Mouse (Mus musculus) spleen, adult 2 months (tissue): ENCODE data around the gene Tubd1. TPM values are rescaled to one million over a fixed set of nuclear protein-coding genes. Genes with fewer than 3 reads are reported as not detected.

Experiments used
- DNase-seq, 2 experiments: peaks; one replicate each; pipeline versions ENCODE4 v3.0.0 to v3.0.0-alpha.2; 2012 to 2021; ENCODE audit warnings: low spot score in 2 of 2, low read depth in 1 of 2
- H3K27ac ChIP-seq: fragments of 200-500 bp; 2 replicates; pipeline ENCODE4 v1.5.1; 2012; ENCODE audit warnings: low read length, inconsistent platforms; ENCODE audit not compliant: insufficient read depth
- H3K27me3 ChIP-seq: fragments of 200-500 bp; 2 replicates; pipeline ENCODE4 v1.6.1; 2012; ENCODE audit warnings: mild to moderate bottlenecking, moderate library complexity, low read length, inconsistent platforms; ENCODE audit not compliant: control insufficient read depth, insufficient read depth
- H3K36me3 ChIP-seq: fragments of 200-500 bp; 2 replicates; pipeline ENCODE4 v1.6.1; 2012; ENCODE audit warnings: mild to moderate bottlenecking, low read length, inconsistent platforms; ENCODE audit not compliant: control insufficient read depth, insufficient read depth
- H3K4me1 ChIP-seq: fragments of 200-500 bp; 2 replicates; pipeline ENCODE4 v1.6.1; 2011; ENCODE audit warnings: inconsistent platforms; ENCODE audit not compliant: control insufficient read depth, insufficient read depth, insufficient read length
- H3K4me3 ChIP-seq: fragments of 200-500 bp; 2 replicates; pipeline ENCODE4 v1.5.1; 2011; ENCODE audit warnings: mild to moderate bottlenecking, inconsistent platforms; ENCODE audit not compliant: insufficient read depth, insufficient read length; ENCODE audit errors: extremely low read depth
- CTCF ChIP-seq: fragments of 200-500 bp; IDR thresholded peaks from 2 replicates; pipeline ENCODE4 v1.5.1; 2011; ENCODE audit warnings: mild to moderate bottlenecking, inconsistent platforms; ENCODE audit not compliant: insufficient read depth, insufficient read length, insufficient replicate concordance; ENCODE audit errors: extremely low read depth
- POLR2A ChIP-seq: fragments of 200-500 bp; IDR thresholded peaks from 2 replicates; pipeline ENCODE4 v1.6.1; 2011; ENCODE audit warnings: low read depth, low read length, inconsistent platforms
- WGBS: fragments of 180-500 bp; shearing (Covaris S2); methylation state at CpG from one replicate; pipeline ENCODE4 v1.1.7; 2018; 5-methylcytosine and 5-hydroxymethylcytosine counted together
- polyA plus RNA-seq: library from polyadenylated mRNA; depleted of rRNA; stranded (reverse); fragments of >200 nt; gene quantifications from 2 replicates; pipeline ENCODE4 v1.2.3, GENCODE M21; 2012

The Tubd1 gene
- polyA plus RNA-seq, 1 experiment = 2.2 TPM

DNA sequence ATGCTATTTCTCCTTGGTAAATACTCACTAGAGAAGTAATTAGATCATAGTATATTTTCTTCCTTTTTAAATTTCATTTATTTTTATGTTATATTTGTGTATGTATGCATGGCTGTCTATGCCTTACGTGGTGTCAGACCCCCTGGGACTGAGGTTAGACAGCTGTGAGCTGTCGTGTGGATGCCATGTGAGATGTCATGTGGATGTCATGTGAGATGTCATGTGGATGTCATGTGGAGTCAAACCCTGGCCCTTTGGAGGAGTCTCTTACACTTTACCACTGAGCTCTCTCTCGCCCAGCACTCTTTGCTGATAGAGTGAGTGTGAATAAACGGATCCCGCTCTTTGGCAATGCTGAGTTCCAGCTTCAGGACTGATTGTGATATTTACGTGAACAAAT lies 8.7 kb downstream of the Tubd1 start:
- peaks cover 3% of the 10 kb centered on the region; the same call in 1 of the 2 replicates for H3K4me1 ChIP-seq
- H3K27ac ChIP-seq = no peak overlapping the region
- peaks cover 14% of the 10 kb centered on the region for H3K36me3 ChIP-seq
- no peak overlapping the region for H3K4me3 ChIP-seq
- 82% methylated on average over 6 of the region's 6 CpGs for WGBS
- no peak for TF ChIP-seq CTCF
- TF ChIP-seq POLR2A = no peak
- H3K27me3 ChIP-seq = no peaks in the 10 kb centered on the region
- no peak for DNase-seq

- no peak for TF ChIP-seq CTCF
- no peak for TF ChIP-seq POLR2A
- Histone ChIP-seq H3K27ac (no peak overlapping the region), H3K36me3 (peaks cover 16% of the 10 kb centered on the region), H3K4me3 (no peak overlapping the region), H3K4me1 (peaks cover 3% of the 10 kb centered on the region; the same call in 1 of the 2 replicates), H3K27me3 (no peaks in the 10 kb centered on the region)
- 66% methylated on average over 4 of the region's 4 CpGs for WGBS
- DNase-seq = no peak
Observed at GRCm38 (mm10) chr11:86558258-86558657, 13.5 kb downstream of the Tubd1 start.

- no peak for TF ChIP-seq POLR2A
- TF ChIP-seq CTCF = no peak
- Histone ChIP-seq H3K4me1 (no peaks in the 10 kb centered on the region), H3K4me3 (no peak overlapping the region), H3K36me3 (peaks cover 3% of the 10 kb centered on the region; the same call in 1 of the 2 replicates), H3K27me3 (no peaks in the 10 kb centered on the region), H3K27ac (no peak overlapping the region)
- DNase-seq = no peak
- WGBS = 46% methylated on average over 3 of the region's 3 CpGs
Observed at GRCm38 (mm10) chr11:86568425-86568824, 23.6 kb downstream of the Tubd1 start.

- no peaks in the 10 kb centered on the region for H3K27me3 ChIP-seq
- no peaks in the 10 kb centered on the region for H3K4me1 ChIP-seq
- 85% methylated on average over 9 of the region's 9 CpGs for WGBS
- TF ChIP-seq CTCF = no peak
- no peak for TF ChIP-seq POLR2A
- H3K36me3 ChIP-seq = peaks cover 1% of the 10 kb centered on the region; the same call in 1 of the 2 replicates
- no peak overlapping the region for H3K4me3 ChIP-seq
- no peak for DNase-seq
- no peak overlapping the region for H3K27ac ChIP-seq
Observed at GRCm38 (mm10) chr11:86570261-86570746, 25.5 kb downstream of the Tubd1 start.

GRCm38 (mm10) chr11:86571047-86571855 lies 26.5 kb downstream of the Tubd1 start:
- Histone ChIP-seq H3K27me3 (no peaks in the 10 kb centered on the region), H3K4me1 (peaks cover 3% of the 10 kb centered on the region; the same call in 1 of the 2 replicates), H3K36me3 (peaks cover 1% of the 10 kb centered on the region; the same call in 1 of the 2 replicates), H3K4me3 (no peak overlapping the region), H3K27ac (no peak overlapping the region)
- TF ChIP-seq CTCF = no peak
- WGBS = 82% methylated on average over 15 of the region's 15 CpGs
- no peak for DNase-seq

- H3K4me1 ChIP-seq = peaks cover 8% of the 10 kb centered on the region; the same call in 1 of the 2 replicates
- DNase-seq = no peak
- no peak overlapping the region for H3K4me3 ChIP-seq
- H3K27me3 ChIP-seq = no peaks in the 10 kb centered on the region
- 81% methylated on average over 4 of the region's 4 CpGs for WGBS
- H3K36me3 ChIP-seq = peaks cover 1% of the 10 kb centered on the region; the same call in 1 of the 2 replicates
- H3K27ac ChIP-seq = no peak overlapping the region
- no peak for TF ChIP-seq POLR2A
- no peak for TF ChIP-seq CTCF
Observed at GRCm38 (mm10) chr11:86571871-86572270, 27.1 kb downstream of the Tubd1 start.

GRCm38 (mm10) chr11:86572623-86573022 lies 27.8 kb downstream of the Tubd1 start:
- Histone ChIP-seq H3K36me3 (no peaks in the 10 kb centered on the region), H3K4me3 (no peak overlapping the region), H3K27ac (no peak overlapping the region), H3K4me1 (peaks cover 15% of the 10 kb centered on the region; the same call in 1 of the 2 replicates), H3K27me3 (no peaks in the 10 kb centered on the region)
- no peak for TF ChIP-seq POLR2A
- TF ChIP-seq CTCF = no peak
- WGBS = 42% methylated on average over 2 of the region's 2 CpGs
- no peak for DNase-seq
